Mouse (Mus musculus): Measurements from ENCODE around the gene Stat5b.

GRCm38 (mm10) chr11:100852088-100852487 is 1.6 kb upstream of the Stat5b start:
- no peak for TF ChIP-seq POLR2A (IDR thresholded peaks at IDR 0.05; ENCODE audit: borderline replicate concordance, control insufficient read depth, low read depth, low read length)
- TF ChIP-seq CTCF (IDR thresholded peaks at IDR 0.05; ENCODE audit: control insufficient read depth, insufficient read depth, low read length): no peak
